Mouse (Mus musculus) liver, adult 2 months (tissue): ENCODE results near the gene Eva1c. TPM values are rescaled to one million over a fixed set of nuclear protein-coding genes. Genes with fewer than 3 reads are reported as not detected.

Experiments used
- DNase-seq: peaks from one replicate; pipeline ENCODE4 v3.0.0-alpha.2; 2011; ENCODE audit warnings: low read depth, low spot score; ENCODE audit errors: extremely low read depth
- H3K27ac ChIP-seq: fragments of 200-500 bp; replicated peaks from 2 replicates; pipeline ENCODE4 v1.5.1; 2012; ENCODE audit warnings: low read depth, mild to moderate bottlenecking, control low read depth, inconsistent platforms, low read length; ENCODE audit not compliant: insufficient read depth
- H3K27me3 ChIP-seq: fragments of 200-500 bp; 2 replicates; pipeline ENCODE4 v1.6.1; 2012; ENCODE audit warnings: mild to moderate bottlenecking, moderate library complexity, low read length, inconsistent platforms; ENCODE audit not compliant: control insufficient read depth, insufficient read depth
- H3K36me3 ChIP-seq: fragments of 200-500 bp; 2 replicates; pipeline ENCODE4 v1.6.1; 2012; ENCODE audit warnings: low read length, inconsistent platforms; ENCODE audit not compliant: control insufficient read depth, insufficient read depth
- H3K4me1 ChIP-seq: fragments of 200-500 bp; 2 replicates; pipeline ENCODE4 v1.6.1; 2011; ENCODE audit warnings: low read length; ENCODE audit not compliant: control insufficient read depth, insufficient read depth
- H3K4me3 ChIP-seq: fragments of 200-500 bp; 2 replicates; pipeline ENCODE4 v1.5.1; 2011; ENCODE audit warnings: low read depth, mild to moderate bottlenecking, control low read depth, low read length, moderate library complexity; ENCODE audit not compliant: insufficient read depth
- H3K79me2 ChIP-seq: fragments of 200-500 bp; 2 replicates; pipeline ENCODE4 v1.6.1; 2012; ENCODE audit warnings: inconsistent platforms, mild to moderate bottlenecking, low read length, moderate library complexity; ENCODE audit not compliant: control insufficient read depth, insufficient read depth
- H3K9ac ChIP-seq: fragments of 200-500 bp; 2 replicates; pipeline ENCODE4 v1.6.1; 2012; ENCODE audit warnings: low read depth, mild to moderate bottlenecking, control low read depth, inconsistent platforms, low read length
- CTCF ChIP-seq: fragments of 200-500 bp; IDR thresholded peaks from 2 replicates; pipeline ENCODE4 v1.5.1; 2011; ENCODE audit warnings: low read depth, low read length, control low read depth
- POLR2A ChIP-seq: fragments of 200-500 bp; IDR thresholded peaks from 2 replicates; pipeline ENCODE4 v1.6.1; 2011; ENCODE audit warnings: low read length, control low read depth; ENCODE audit not compliant: insufficient read depth; ENCODE audit errors: extremely low read depth
- WGBS: fragments of 180-500 bp; shearing (Covaris S2); methylation state at CpG from one replicate; pipeline ENCODE4 v1.1.7; 2018; 5-methylcytosine and 5-hydroxymethylcytosine counted together
- polyA plus RNA-seq: library from polyadenylated mRNA; depleted of rRNA; stranded (reverse); fragments of >200 nt; gene quantifications from 2 replicates; pipeline ENCODE4 v1.2.3, GENCODE M21; 2012
- total RNA-seq: library from RNA; depleted of rRNA; stranded (reverse); fragments of >200 nt; gene quantifications from 2 replicates; pipeline ENCODE4 v1.2.3, GENCODE M21; 2014

The Eva1c gene
- total and polyA plus RNA-seq, 2 experiments = 0.37 to 0.38 TPM

DNA sequence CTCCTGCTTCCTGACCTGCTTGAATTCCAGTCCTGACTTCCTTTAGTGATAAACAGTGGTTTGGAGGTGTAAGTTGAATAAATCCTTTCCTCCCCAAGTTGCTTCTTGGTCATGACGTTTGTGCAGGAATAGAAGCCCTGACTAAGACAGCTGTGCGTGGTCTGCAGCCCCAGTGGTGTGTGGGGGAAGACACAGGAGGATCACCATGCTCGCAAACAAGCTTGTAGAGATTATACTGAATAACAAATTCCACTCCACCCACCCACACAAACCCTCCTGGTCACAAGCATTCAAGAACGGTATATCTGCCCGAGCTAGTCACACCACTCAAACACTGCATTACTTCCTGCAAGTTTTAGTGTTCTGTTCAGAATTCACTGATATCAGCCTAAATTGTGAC lies 34.5 kb upstream of the Eva1c start:
- DNase-seq = no peak
- Histone ChIP-seq H3K27ac (no peak overlapping the region), H3K36me3 (peaks cover 39% of the 10 kb centered on the region), H3K4me3 (no peak overlapping the region), H3K79me2 (no peaks in the 10 kb centered on the region), H3K9ac (no peak overlapping the region), H3K4me1 (no peaks in the 10 kb centered on the region), H3K27me3 (no peaks in the 10 kb centered on the region)
- 76% methylated on average over 5 of the region's 5 CpGs for WGBS
- TF ChIP-seq CTCF (no peak), POLR2A (no peak)

DNA sequence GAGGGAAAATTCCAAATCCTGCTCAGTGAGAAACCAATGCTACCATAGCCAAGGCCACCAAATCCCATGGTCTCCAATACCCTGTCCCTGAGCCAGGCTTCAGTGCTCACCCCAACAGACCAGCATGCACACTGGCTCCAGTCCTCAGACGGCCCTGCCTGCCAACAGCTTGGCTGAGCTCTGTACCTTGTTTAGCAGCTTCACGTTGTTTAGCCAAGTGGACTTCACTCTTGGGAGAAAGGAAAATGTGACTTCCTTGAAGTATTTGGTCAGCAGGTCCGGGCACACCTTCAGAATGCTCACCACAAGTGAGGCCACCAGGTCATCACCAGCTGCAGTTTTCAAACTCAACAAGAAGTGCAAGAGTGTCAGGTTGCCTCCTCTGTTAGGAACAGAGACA lies 34.0 kb upstream of the Eva1c start:
- Histone ChIP-seq H3K36me3 (peaks cover 41% of the 10 kb centered on the region), H3K9ac (no peak overlapping the region), H3K4me3 (no peak overlapping the region), H3K27ac (no peak overlapping the region), H3K4me1 (no peaks in the 10 kb centered on the region), H3K79me2 (no peaks in the 10 kb centered on the region), H3K27me3 (no peaks in the 10 kb centered on the region)
- TF ChIP-seq POLR2A (no peak), CTCF (no peak)
- peak; percentile 40 for DNase-seq
- 34% methylated on average over 3 of the region's 3 CpGs for WGBS

DNA sequence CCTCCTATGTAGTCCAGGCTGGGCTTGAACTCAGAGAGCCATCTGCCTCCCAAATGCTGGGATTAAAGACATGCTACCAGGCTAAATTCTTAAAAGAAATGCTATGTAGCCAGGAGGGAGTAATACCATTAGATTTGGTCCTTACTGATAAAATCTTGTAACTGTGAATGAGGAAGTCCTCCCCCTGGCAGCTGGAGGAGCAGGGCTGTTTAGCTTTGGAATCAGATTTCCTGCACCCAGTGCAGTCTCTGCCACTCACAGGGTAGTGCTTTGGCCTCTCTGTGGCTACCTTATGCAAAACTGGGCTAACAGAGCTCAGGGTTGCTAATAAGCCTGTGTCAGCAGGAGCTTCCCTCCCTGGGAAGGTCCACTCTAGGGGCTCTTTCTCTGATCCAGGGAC lies 31.8 kb upstream of the Eva1c start:
- Histone ChIP-seq H3K36me3 (peaks cover 36% of the 10 kb centered on the region), H3K4me1 (no peaks in the 10 kb centered on the region), H3K27ac (no peak overlapping the region), H3K27me3 (no peaks in the 10 kb centered on the region), H3K4me3 (no peak overlapping the region), H3K9ac (no peak overlapping the region), H3K79me2 (no peaks in the 10 kb centered on the region)
- TF ChIP-seq CTCF (no peak), POLR2A (no peak)
- no peak for DNase-seq

GRCm38 (mm10) chr16:90798446-90798845 lies 28.1 kb upstream of the Eva1c start:
- TF ChIP-seq POLR2A = no peak
- no peak for TF ChIP-seq CTCF
- no peak for DNase-seq
- WGBS = 92% methylated on average over 8 of the region's 8 CpGs
- peaks cover 35% of the 10 kb centered on the region for H3K36me3 ChIP-seq
- no peaks in the 10 kb centered on the region for H3K4me1 ChIP-seq
- H3K27ac ChIP-seq = no peak overlapping the region
- no peaks in the 10 kb centered on the region for H3K79me2 ChIP-seq
- H3K27me3 ChIP-seq = no peaks in the 10 kb centered on the region
- no peak overlapping the region for H3K9ac ChIP-seq
- H3K4me3 ChIP-seq = no peak overlapping the region

GRCm38 (mm10) chr16:90798848-90799247 lies 27.7 kb upstream of the Eva1c start:
- WGBS = 93% methylated on average over 5 of the region's 5 CpGs
- TF ChIP-seq CTCF (no peak), POLR2A (no peak)
- H3K27me3 ChIP-seq = no peaks in the 10 kb centered on the region
- H3K4me1 ChIP-seq = no peaks in the 10 kb centered on the region
- H3K4me3 ChIP-seq = no peak overlapping the region
- no peaks in the 10 kb centered on the region for H3K79me2 ChIP-seq
- H3K9ac ChIP-seq = no peak overlapping the region
- peaks cover 37% of the 10 kb centered on the region for H3K36me3 ChIP-seq
- no peak overlapping the region for H3K27ac ChIP-seq
- DNase-seq = no peak

DNA sequence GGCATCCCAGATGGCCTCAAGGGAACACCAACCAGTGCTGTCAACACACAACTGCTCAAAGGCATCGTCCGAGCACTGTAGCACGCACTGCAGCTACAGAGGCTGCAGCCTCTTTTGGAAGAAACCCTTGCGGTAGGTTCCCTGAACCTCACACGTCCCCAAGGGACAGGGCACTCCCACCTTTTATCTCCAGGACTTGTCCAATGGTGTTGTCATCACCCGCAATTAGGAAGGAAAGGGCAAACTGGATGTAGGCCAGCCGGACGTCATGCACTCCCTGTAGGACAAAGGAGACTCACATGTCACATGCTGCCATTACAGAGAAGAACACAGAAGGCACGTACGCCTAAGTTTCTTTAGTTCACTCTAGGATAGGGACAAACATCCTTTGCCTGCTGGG lies 26.7 kb upstream of the Eva1c start:
- 90% methylated on average over 10 of the region's 10 CpGs for WGBS
- H3K4me1 ChIP-seq = no peaks in the 10 kb centered on the region
- H3K36me3 ChIP-seq = peaks cover 40% of the 10 kb centered on the region
- no peaks in the 10 kb centered on the region for H3K79me2 ChIP-seq
- no peak for DNase-seq
- H3K27me3 ChIP-seq = no peaks in the 10 kb centered on the region
- no peak overlapping the region for H3K9ac ChIP-seq
- no peak for TF ChIP-seq CTCF
- no peak for TF ChIP-seq POLR2A
- H3K4me3 ChIP-seq = no peak overlapping the region
- no peak overlapping the region for H3K27ac ChIP-seq
